16 mouse cellular contexts compared by ENCODE assay signal in genomic region chr11:34284124-34284808, GRCm38 (mm10). TPM values are rescaled to one million over a fixed set of nuclear protein-coding genes. Genes with fewer than 3 reads are reported as not detected.
A peak's percentile ranks its signal among the peaks of the same experiment; 100 is the strongest.
DNase-seq lines count a peak whose midpoint lies in the region; ATAC-seq lines count a peak whose summit lies in the region.
"Had no signal": no experiment of that assay in that cellular context is flagged by ENCODE, and none has a peak within 500 bp of the region (broad histone marks: within the 10 kb centered on the region; RNA-seq: fewer than 3 reads in every experiment).

No protein-coding gene starts in this region.

- peak; percentile 92 for ATAC-seq in kidney, embryonic 16.5 days (ENCODE audit: low FRiP score, low TSS enrichment)
- peak; percentile 28; the same call in 1 of the 2 replicates for ATAC-seq in embryonic facial prominence, embryonic 12.5 days (ENCODE audit: insufficient number of reproducible peaks, insufficient read depth, low FRiP score, low TSS enrichment)
- ATAC-seq in neural tube, embryonic 12.5 days (ENCODE audit: low FRiP score, low read depth): peak; percentile 41; the same call in 1 of the 2 replicates
- ATAC-seq: CD4-positive, CD25-positive, alpha-beta regulatory T cell, adult 4 months had no signal

- H3K9ac ChIP-seq in kidney, embryonic 16.5 days (replicated peaks; ENCODE audit: low read length): no peak overlapping the region
- H3K9ac ChIP-seq in embryonic facial prominence, embryonic 12.5 days: no peak overlapping the region
- no peak overlapping the region for H3K9ac ChIP-seq in neural tube, embryonic 12.5 days
- H3K9ac ChIP-seq: liver, embryonic 14.5 days had no signal

- 17% methylated on average over 13 of the region's 13 CpGs for WGBS in kidney, embryonic 16.5 days
- 26% methylated on average over 13 of the region's 13 CpGs for WGBS in embryonic facial prominence, embryonic 12.5 days
- WGBS in neural tube, embryonic 12.5 days: 15% methylated on average over 13 of the region's 13 CpGs

- H3K27me3 ChIP-seq in kidney, embryonic 16.5 days (ENCODE audit: insufficient read depth, low read length): no peaks in the 10 kb centered on the region
- H3K27me3 ChIP-seq in embryonic facial prominence, embryonic 12.5 days: no peaks in the 10 kb centered on the region
- H3K27me3 ChIP-seq in neural tube, embryonic 12.5 days (replicated peaks): 0 out of 2 replicates have a peak, but pooled peaks cover 14% of the 10 kb centered on the region

- H3K4me2 ChIP-seq in kidney, embryonic 16.5 days (replicated peaks; ENCODE audit: low read depth, low read length): no peak overlapping the region
- no peak overlapping the region for H3K4me2 ChIP-seq in embryonic facial prominence, embryonic 12.5 days (replicated peaks)
- no peak overlapping the region for H3K4me2 ChIP-seq in neural tube, embryonic 12.5 days (replicated peaks)
- H3K4me2 ChIP-seq: heart, embryonic 11.5 days had no signal

- H3K9me3 ChIP-seq in kidney, embryonic 16.5 days (ENCODE audit: low read length): no peaks in the 10 kb centered on the region
- no peaks in the 10 kb centered on the region for H3K9me3 ChIP-seq in embryonic facial prominence, embryonic 12.5 days
- H3K9me3 ChIP-seq in neural tube, embryonic 12.5 days: no peaks in the 10 kb centered on the region

- H3K36me3 ChIP-seq in kidney, embryonic 16.5 days (ENCODE audit: insufficient read depth, low read length): no peaks in the 10 kb centered on the region
- H3K36me3 ChIP-seq in embryonic facial prominence, embryonic 12.5 days: no peaks in the 10 kb centered on the region
- H3K36me3 ChIP-seq in neural tube, embryonic 12.5 days: no peaks in the 10 kb centered on the region

- no peak for DNase-seq in kidney, postnatal 25 days
- DNase-seq in embryo, embryonic 10.5 days (ENCODE audit: low spot score): peak; percentile 62
- DNase-seq in cerebellum, adult 18-20 months: no peak
- DNase-seq in frontal cortex, adult 2 months (ENCODE audit: extremely low spot score in 1 of 2, low spot score in 1 of 2): no peak
- DNase-seq: cerebellum, adult 11-12 months; gastrocnemius, postnatal 25 days; heart, postnatal 4 days; kidney, adult 9 months; left cerebral cortex, postnatal 4 days; right cerebral cortex, postnatal 25 days had no signal

- H3K4me1 ChIP-seq in kidney, embryonic 16.5 days (ENCODE audit: insufficient read depth, low read length): peaks cover 5% of the 10 kb centered on the region
- H3K4me1 ChIP-seq in embryonic facial prominence, embryonic 12.5 days: no peaks in the 10 kb centered on the region
- peaks cover 10% of the 10 kb centered on the region for H3K4me1 ChIP-seq in neural tube, embryonic 12.5 days

- H3K27ac ChIP-seq in kidney, embryonic 16.5 days (ENCODE audit: low read length): no peak overlapping the region
- H3K27ac ChIP-seq in embryonic facial prominence, embryonic 12.5 days: no peak overlapping the region
- H3K27ac ChIP-seq in neural tube, embryonic 12.5 days: no peak overlapping the region
- H3K27ac ChIP-seq: liver, embryonic 14.5 days had no signal

- no peak overlapping the region for H3K4me3 ChIP-seq in kidney, embryonic 16.5 days (ENCODE audit: low read length)
- H3K4me3 ChIP-seq in embryonic facial prominence, embryonic 12.5 days: no peak overlapping the region
- H3K4me3 ChIP-seq in neural tube, embryonic 12.5 days: no peak overlapping the region

RNA-seq across cellular contexts. Expression of gene Fam196b, which starts 30.4 kb away (rescaled TPM):
- polyA plus RNA-seq in kidney, embryonic 16.5 days (2015; fragmentation: Nextera tagmentation; extraction: Ambion mirVana): 0.55 and 0.73 TPM in 2 replicates
- polyA plus RNA-seq in embryonic facial prominence, embryonic 12.5 days (2016; fragmentation: Nextera tagmentation; extraction: Ambion mirVana): 1.1 and 1.4 TPM in 2 replicates
- polyA plus RNA-seq in neural tube, embryonic 12.5 days (2016; fragmentation: Nextera tagmentation; extraction: Ambion mirVana): 1.6 and 2.0 TPM in 2 replicates
- 8.3 and 8.7 TPM in 2 replicates for polyA plus RNA-seq in frontal cortex, adult 2 months (2012; rRNA removed)

Comparison
In these comparisons a context has a peak if more than half of its experiments do, and no peak if none do; other contexts are left out.
1. ATAC-seq: peak in every context shown above with its lines; median percentile 92 in kidney, embryonic 16.5 days; 41 in neural tube, embryonic 12.5 days; 28 in embryonic facial prominence, embryonic 12.5 days.